Mouse (Mus musculus) gastrocnemius, postnatal 25 days (tissue): Measurements from ENCODE around the gene Mup11. TPM values are rescaled to one million over a fixed set of nuclear protein-coding genes. Genes with fewer than 3 reads are reported as not detected.
"Not testable (repeated sequence)": the region's sequence is repeated elsewhere in the genome, so short reads cannot be mapped to it uniquely, and the experiment has no call there.

Source experiments
- DNase-seq: peaks from one replicate; pipeline ENCODE4 v3.0.0; 2022
- long read RNA-seq, 2 experiments: library from polyadenylated mRNA; stranded (forward); transcript quantifications; one replicate each; pipeline ENCODE4 v2.0.0; 2021
- total RNA-seq, 2 experiments: library from RNA; stranded (reverse); gene quantifications; 1 replicate in 1 of 2; 2 replicates in 1 of 2; pipeline ENCODE4 v1.2.3; 2021

Gene Mup11
- total RNA-seq, result 1 to 10 TPM in 1 of 2 experiments, not detected in 1; 4.6 TPM
- long read RNA-seq, experiment 1, result 0 reads
- long read RNA-seq, experiment 2, result 0 reads

DNA sequence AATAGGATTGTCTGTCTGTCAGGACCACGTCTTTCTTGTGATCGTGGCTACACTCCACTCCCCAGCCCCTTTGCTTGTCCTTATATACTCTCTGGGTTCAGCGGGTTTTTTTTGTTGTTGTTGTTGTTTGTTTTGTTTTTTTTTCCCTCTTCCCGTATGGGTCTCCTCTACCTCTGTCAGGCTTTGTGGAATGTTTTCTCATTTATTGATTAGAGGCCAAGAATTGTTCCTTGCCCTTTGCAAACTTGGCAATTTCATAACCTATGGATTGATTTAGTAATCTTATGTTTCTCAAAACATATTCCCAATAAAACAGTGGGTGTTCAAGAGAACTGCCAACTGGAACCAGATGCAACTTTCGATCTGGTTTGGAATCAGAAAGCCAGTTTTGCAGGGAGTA lies at the start of gene Mup11:
Gene Mup11 (minus strand): TSS at position 101 of the 400 bp plus-strand sequence.
- not testable (repeated sequence) for DNase-seq

Other genes with a start within 250 kb of the Mup11 start
- gene Mup9, start 240.5 kb downstream of the Mup11 start, total RNA-seq, result 1 to 10 TPM in 1 of 2 experiments, not detected in 1; 2.6 TPM
- not detected for gene Mup1, start 160.5 kb downstream of the Mup11 start, total RNA-seq
- 1 to 10 TPM in 1 of 2 experiments, not detected in 1; 2.6 TPM for gene Mup10, start 80.2 kb downstream of the Mup11 start, total RNA-seq
- gene Mup12, start 78.9 kb upstream of the Mup11 start, total RNA-seq, result 1 to 10 TPM in 1 of 2 experiments, not detected in 1; 6.7 TPM
- 100 to 1,000 TPM in 1 of 2 experiments, not detected in 1; 189 TPM for gene Mup22, start 159.1 kb upstream of the Mup11 start, total RNA-seq